Mouse (Mus musculus): ENCODE measurements around the gene Pklr. TPM values are rescaled to one million over a fixed set of nuclear protein-coding genes. Genes with fewer than 3 reads are reported as not detected.
A peak's percentile ranks its signal among the peaks of the same experiment; 100 is the strongest.

Gene Pklr
- 0.94 and 1.1 TPM in 2 replicates for polyA plus RNA-seq (2012; rRNA removed)

GRCm38 (mm10) chr3:89135958-89136357 is at the start of gene Pklr:
Gene Pklr (plus strand): TSS chr3:89136142.
- no peak for TF ChIP-seq POLR2A (IDR thresholded peaks at IDR 0.05; ENCODE audit: borderline replicate concordance, extremely low read depth, low read depth, low read length)
- TF ChIP-seq CTCF (IDR thresholded peaks at IDR 0.05; ENCODE audit: insufficient read depth, low read length) = no peak
- no peak for DNase-seq
- Histone ChIP-seq H3K4me1 (ENCODE audit: control insufficient read depth, insufficient read depth, low read length) (no peaks in the 10 kb centered on the region), H3K4me3 (replicated peaks; ENCODE audit: extremely low read depth, low read depth, low read length) (no peak within 1 kb of the TSS)
- 65% methylated on average over 3 of the region's 3 CpGs for WGBS

GRCm38 (mm10) chr3:89087338-89088110 is 48.4 kb upstream of the Pklr start:
- no peak overlapping the region for H3K4me3 ChIP-seq (replicated peaks; ENCODE audit: extremely low read depth, low read depth, low read length)
- DNase-seq = peak; percentile 80
- peaks cover 9% of the 10 kb centered on the region for H3K4me1 ChIP-seq (ENCODE audit: control insufficient read depth, insufficient read depth, low read length)
- no peak for TF ChIP-seq POLR2A (IDR thresholded peaks at IDR 0.05; ENCODE audit: borderline replicate concordance, extremely low read depth, low read depth, low read length)
- peak; percentile 50 for TF ChIP-seq CTCF (IDR thresholded peaks at IDR 0.05; ENCODE audit: insufficient read depth, low read length)
- WGBS = 29% methylated on average over 21 of the region's 21 CpGs

- TF ChIP-seq POLR2A (IDR thresholded peaks at IDR 0.05; ENCODE audit: borderline replicate concordance, extremely low read depth, low read depth, low read length) = no peak
- TF ChIP-seq CTCF (IDR thresholded peaks at IDR 0.05; ENCODE audit: insufficient read depth, low read length) = no peak
- WGBS = 49% methylated on average over 14 of the region's 14 CpGs
- DNase-seq = no peak
- Histone ChIP-seq H3K4me3 (replicated peaks; ENCODE audit: extremely low read depth, low read depth, low read length) (peak overlapping the region; percentile 62), H3K4me1 (ENCODE audit: control insufficient read depth, insufficient read depth, low read length) (peaks cover 13% of the 10 kb centered on the region)
Measured at GRCm38 (mm10) chr3:89088974-89089373, 47.0 kb upstream of the Pklr start.

GRCm38 (mm10) chr3:89089882-89090591 is 45.9 kb upstream of the Pklr start:
- peak overlapping the region; percentile 62 for H3K4me3 ChIP-seq (replicated peaks; ENCODE audit: extremely low read depth, low read depth, low read length)
- WGBS = 1% methylated on average over 39 of the region's 40 CpGs
- DNase-seq = peak; percentile 91
- H3K4me1 ChIP-seq (ENCODE audit: control insufficient read depth, insufficient read depth, low read length) = peaks cover 13% of the 10 kb centered on the region
- TF ChIP-seq CTCF (IDR thresholded peaks at IDR 0.05; ENCODE audit: insufficient read depth, low read length) (no peak), POLR2A (IDR thresholded peaks at IDR 0.05; ENCODE audit: borderline replicate concordance, extremely low read depth, low read depth, low read length) (peak; percentile 72; the same call in 1 of the 2 replicates)

GRCm38 (mm10) chr3:89090694-89091655 is 45.0 kb upstream of the Pklr start:
- Histone ChIP-seq H3K4me1 (ENCODE audit: control insufficient read depth, insufficient read depth, low read length) (peaks cover 13% of the 10 kb centered on the region), H3K4me3 (replicated peaks; ENCODE audit: extremely low read depth, low read depth, low read length) (peak overlapping the region; percentile 62)
- no peak; the same call in 1 of the 2 replicates for TF ChIP-seq CTCF (IDR thresholded peaks at IDR 0.05; ENCODE audit: insufficient read depth, low read length)
- no peak for TF ChIP-seq POLR2A (IDR thresholded peaks at IDR 0.05; ENCODE audit: borderline replicate concordance, extremely low read depth, low read depth, low read length)
- DNase-seq = peak; percentile 90
- under 1% methylated on average over 69 of the region's 74 CpGs for WGBS

GRCm38 (mm10) chr3:89091811-89092508 is 44.0 kb upstream of the Pklr start:
- WGBS = 27% methylated on average over 20 of the region's 20 CpGs
- Histone ChIP-seq H3K4me1 (ENCODE audit: control insufficient read depth, insufficient read depth, low read length) (peaks cover 13% of the 10 kb centered on the region), H3K4me3 (replicated peaks; ENCODE audit: extremely low read depth, low read depth, low read length) (no peak overlapping the region)
- TF ChIP-seq POLR2A (IDR thresholded peaks at IDR 0.05; ENCODE audit: borderline replicate concordance, extremely low read depth, low read depth, low read length) (no peak), CTCF (IDR thresholded peaks at IDR 0.05; ENCODE audit: insufficient read depth, low read length) (no peak)
- DNase-seq = no peak

- no peak for TF ChIP-seq POLR2A (IDR thresholded peaks at IDR 0.05; ENCODE audit: borderline replicate concordance, extremely low read depth, low read depth, low read length)
- TF ChIP-seq CTCF (IDR thresholded peaks at IDR 0.05; ENCODE audit: insufficient read depth, low read length) = no peak
- DNase-seq = no peak
- 47% methylated on average over 11 of the region's 11 CpGs for WGBS
- H3K4me3 ChIP-seq (replicated peaks; ENCODE audit: extremely low read depth, low read depth, low read length) = peak overlapping the region; percentile 48
- H3K4me1 ChIP-seq (ENCODE audit: control insufficient read depth, insufficient read depth, low read length) = peaks cover 13% of the 10 kb centered on the region
Measured at GRCm38 (mm10) chr3:89092509-89093090, 43.3 kb upstream of the Pklr start.

GRCm38 (mm10) chr3:89093175-89093574 is 42.8 kb upstream of the Pklr start, which contains the start of gene Rusc1:
Gene Rusc1 (minus strand): TSS chr3:89093311.
- TF ChIP-seq CTCF (IDR thresholded peaks at IDR 0.05; ENCODE audit: insufficient read depth, low read length) (no peak), POLR2A (IDR thresholded peaks at IDR 0.05; ENCODE audit: borderline replicate concordance, extremely low read depth, low read depth, low read length) (peak; percentile 45; the same call in 1 of the 2 replicates)
- 4% methylated on average over 18 of the region's 18 CpGs for WGBS
- H3K4me3 ChIP-seq (replicated peaks; ENCODE audit: extremely low read depth, low read depth, low read length) = peak within 1 kb of the TSS; percentile 48
- DNase-seq = peak; percentile 76
- H3K4me1 ChIP-seq (ENCODE audit: control insufficient read depth, insufficient read depth, low read length) = peaks cover 11% of the 10 kb centered on the region
